Mouse (Mus musculus) T-cell, adult 2 months (primary cell): ENCODE measurements around the gene Lekr1.
A peak's percentile ranks its signal among the peaks of the same experiment; 100 is the strongest.

ENCODE experiments used
- DNase-seq: peaks from one replicate; pipeline ENCODE4 v3.0.0; 2022; ENCODE audit warnings: low spot score

The Lekr1 gene

GRCm38 (mm10) chr3:65656902-65657660 lies 8.9 kb upstream of the Lekr1 start:
- no peak for DNase-seq

- no peak for DNase-seq
These were observed 7.9 kb upstream of the Lekr1 start for GRCm38 (mm10) chr3:65658081-65658612.

GRCm38 (mm10) chr3:65658721-65659619 lies 7.1 kb upstream of the Lekr1 start:
- peak; percentile 76 for DNase-seq

- DNase-seq: no peak
These were observed 6.5 kb upstream of the Lekr1 start for GRCm38 (mm10) chr3:65659620-65659932.

- DNase-seq: no peak
These were observed 5.7 kb upstream of the Lekr1 start for GRCm38 (mm10) chr3:65660336-65660735.

GRCm38 (mm10) chr3:65661731-65662130 lies 4.3 kb upstream of the Lekr1 start:
- DNase-seq: no peak

GRCm38 (mm10) chr3:65663176-65663575 lies 2.9 kb upstream of the Lekr1 start:
- peak; percentile 56 for DNase-seq

GRCm38 (mm10) chr3:65670216-65670615 lies 4.2 kb downstream of the Lekr1 start:
- no peak for DNase-seq

GRCm38 (mm10) chr3:65673725-65674124 lies 7.7 kb downstream of the Lekr1 start:
- no peak for DNase-seq

GRCm38 (mm10) chr3:65680612-65681011 lies 14.6 kb downstream of the Lekr1 start:
- DNase-seq: no peak

GRCm38 (mm10) chr3:65689705-65690104 lies 23.7 kb downstream of the Lekr1 start:
- no peak for DNase-seq

- no peak for DNase-seq
These were observed 24.8 kb downstream of the Lekr1 start for GRCm38 (mm10) chr3:65690850-65691249.

- no peak for DNase-seq
These were observed 33.7 kb downstream of the Lekr1 start for GRCm38 (mm10) chr3:65699704-65700103.

- no peak for DNase-seq
These were observed 48.3 kb downstream of the Lekr1 start for GRCm38 (mm10) chr3:65714372-65714771.

GRCm38 (mm10) chr3:65717406-65717805 lies 51.4 kb downstream of the Lekr1 start:
- DNase-seq: no peak

GRCm38 (mm10) chr3:65722897-65723296 lies 56.9 kb downstream of the Lekr1 start:
- DNase-seq: no peak

GRCm38 (mm10) chr3:65723664-65724063 lies 57.6 kb downstream of the Lekr1 start:
- DNase-seq: no peak

- no peak for DNase-seq
These were observed 71.8 kb downstream of the Lekr1 start for GRCm38 (mm10) chr3:65737816-65738215.

- no peak for DNase-seq
These were observed 78.9 kb downstream of the Lekr1 start for GRCm38 (mm10) chr3:65744936-65745335.

- DNase-seq: no peak
These were observed 98.8 kb downstream of the Lekr1 start for GRCm38 (mm10) chr3:65764511-65765508.

- no peak for DNase-seq
These were observed 100.4 kb downstream of the Lekr1 start for GRCm38 (mm10) chr3:65766387-65766786.
